Mouse (Mus musculus) cerebellum, adult 2 months (tissue): ENCODE measurements around the gene Pde10a. TPM values are rescaled to one million over a fixed set of nuclear protein-coding genes. Genes with fewer than 3 reads are reported as not detected.

Experiments
- DNase-seq, 2 experiments: peaks; one replicate each; pipeline ENCODE4 v3.0.0; 2021
- H3K27ac ChIP-seq: fragments of 200-500 bp; 2 replicates; pipeline ENCODE4 v1.5.1; 2012; ENCODE audit warnings: low read length, control low read depth, inconsistent platforms; ENCODE audit not compliant: insufficient read depth
- H3K27me3 ChIP-seq: fragments of 200-500 bp; 2 replicates; pipeline ENCODE4 v1.6.1; 2012; ENCODE audit warnings: inconsistent platforms, mild to moderate bottlenecking, low read length, moderate library complexity; ENCODE audit not compliant: control insufficient read depth, insufficient read depth
- H3K4me1 ChIP-seq: fragments of 200-500 bp; 2 replicates; pipeline ENCODE4 v1.6.1; 2011; ENCODE audit warnings: low read length; ENCODE audit not compliant: control insufficient read depth, insufficient read depth
- H3K4me3 ChIP-seq: fragments of 200-500 bp; replicated peaks from 2 replicates; pipeline ENCODE3; 2011; ENCODE audit warnings: mild to moderate bottlenecking, low read depth, low read length, control low read depth; ENCODE audit not compliant: insufficient read depth
- CTCF ChIP-seq: fragments of 200-500 bp; IDR thresholded peaks from 2 replicates; pipeline ENCODE4 v1.5.1; 2011; ENCODE audit warnings: low read depth, mild to moderate bottlenecking, control low read depth, low read length, moderate library complexity, borderline replicate concordance; ENCODE audit not compliant: insufficient read depth
- POLR2A ChIP-seq: fragments of 200-500 bp; IDR thresholded peaks from 2 replicates; pipeline ENCODE4 v1.6.1; 2011; ENCODE audit warnings: low read length, control low read depth, borderline replicate concordance; ENCODE audit not compliant: insufficient read depth
- WGBS: fragments of 180-500 bp; shearing (Covaris S2); methylation state at CpG from one replicate; pipeline ENCODE4 v1.1.7; 2018; 5-methylcytosine and 5-hydroxymethylcytosine counted together
- polyA plus RNA-seq: library from polyadenylated mRNA; depleted of rRNA; stranded (reverse); fragments of >200 nt; gene quantifications from 2 replicates; pipeline ENCODE4 v1.2.3, GENCODE M21; 2012

Gene Pde10a
- polyA plus RNA-seq, 1 experiment = 40.9 TPM

GRCm38 (mm10) chr17:8929636-8930035, 404.5 kb downstream of the Pde10a start:
- no peak overlapping the region for H3K4me3 ChIP-seq
- no peaks in the 10 kb centered on the region for H3K27me3 ChIP-seq
- DNase-seq = no peak
- H3K27ac ChIP-seq = no peak overlapping the region
- H3K4me1 ChIP-seq = peaks cover 5% of the 10 kb centered on the region; the same call in 1 of the 2 replicates
- TF ChIP-seq POLR2A = no peak
- no peak for TF ChIP-seq CTCF
- WGBS = 50% methylated on average over 8 of the region's 8 CpGs

- no peaks in the 10 kb centered on the region for H3K27me3 ChIP-seq
- no peak overlapping the region for H3K27ac ChIP-seq
- no peak for DNase-seq
- 47% methylated on average over 12 of the region's 12 CpGs for WGBS
- TF ChIP-seq CTCF (no peak), POLR2A (no peak)
- H3K4me1 ChIP-seq = no peaks in the 10 kb centered on the region
- H3K4me3 ChIP-seq = no peak overlapping the region
Observed at GRCm38 (mm10) chr17:8935604-8936003, 410.4 kb downstream of the Pde10a start.

GRCm38 (mm10) chr17:8936603-8937002, 411.4 kb downstream of the Pde10a start:
- no peak overlapping the region for H3K27ac ChIP-seq
- no peaks in the 10 kb centered on the region for H3K27me3 ChIP-seq
- DNase-seq = peak in 1 of 2 experiments; percentile 46
- TF ChIP-seq POLR2A (no peak), CTCF (peak; percentile 18; the same call in 1 of the 2 replicates)
- no peak overlapping the region for H3K4me3 ChIP-seq
- peaks cover 3% of the 10 kb centered on the region; the same call in 1 of the 2 replicates for H3K4me1 ChIP-seq
- 11% methylated on average over 4 of the region's 4 CpGs for WGBS

GRCm38 (mm10) chr17:8951588-8951987, 426.4 kb downstream of the Pde10a start:
- 78% methylated on average over 5 of the region's 5 CpGs for WGBS
- TF ChIP-seq CTCF = no peak
- no peak for TF ChIP-seq POLR2A
- H3K27ac ChIP-seq = no peak overlapping the region
- H3K4me3 ChIP-seq = no peak overlapping the region
- H3K4me1 ChIP-seq = no peaks in the 10 kb centered on the region
- no peaks in the 10 kb centered on the region for H3K27me3 ChIP-seq
- DNase-seq = no peak

- no peak overlapping the region for H3K4me3 ChIP-seq
- DNase-seq = no peak
- H3K27me3 ChIP-seq = no peaks in the 10 kb centered on the region
- no peak for TF ChIP-seq POLR2A
- TF ChIP-seq CTCF = no peak
- no peak overlapping the region for H3K27ac ChIP-seq
- H3K4me1 ChIP-seq = peaks cover 2% of the 10 kb centered on the region; the same call in 1 of the 2 replicates
- WGBS = 54% methylated on average over 8 of the region's 8 CpGs
Observed at GRCm38 (mm10) chr17:8952951-8953350, 427.8 kb downstream of the Pde10a start.

- peaks cover 6% of the 10 kb centered on the region for H3K4me1 ChIP-seq
- DNase-seq = peak; percentile 70 to 77
- no peaks in the 10 kb centered on the region for H3K27me3 ChIP-seq
- no peak for TF ChIP-seq POLR2A
- no peak overlapping the region for H3K4me3 ChIP-seq
- 16% methylated on average over 6 of the region's 6 CpGs for WGBS
- no peak overlapping the region for H3K27ac ChIP-seq
Observed at GRCm38 (mm10) chr17:8958125-8958524, 433.0 kb downstream of the Pde10a start.

- no peak overlapping the region for H3K4me3 ChIP-seq
- TF ChIP-seq POLR2A (no peak), CTCF (no peak)
- no peaks in the 10 kb centered on the region for H3K27me3 ChIP-seq
- no peak overlapping the region for H3K27ac ChIP-seq
- WGBS = 77% methylated on average over 4 of the region's 4 CpGs
- no peak for DNase-seq
- peaks cover 6% of the 10 kb centered on the region for H3K4me1 ChIP-seq
Observed at GRCm38 (mm10) chr17:8960386-8960785, 435.2 kb downstream of the Pde10a start.

- Histone ChIP-seq H3K4me1 (peaks cover 6% of the 10 kb centered on the region), H3K4me3 (no peak overlapping the region), H3K27ac (no peak overlapping the region), H3K27me3 (no peaks in the 10 kb centered on the region)
- 50% methylated on average over 5 of the region's 5 CpGs for WGBS
- no peak for DNase-seq
- TF ChIP-seq POLR2A (no peak), CTCF (no peak)
Observed at GRCm38 (mm10) chr17:8961097-8961496, 435.9 kb downstream of the Pde10a start.
